Mouse (Mus musculus): ENCODE results near the gene Stk38l.
"Not testable (repeated sequence)": the region's sequence is repeated elsewhere in the genome, so short reads cannot be mapped to it uniquely, and the experiment has no call there.

Gene Stk38l

GRCm38 (mm10) chr6:146775864-146776263, 51.1 kb downstream of the Stk38l start:
- DNase-seq, result not testable (repeated sequence)

DNA sequence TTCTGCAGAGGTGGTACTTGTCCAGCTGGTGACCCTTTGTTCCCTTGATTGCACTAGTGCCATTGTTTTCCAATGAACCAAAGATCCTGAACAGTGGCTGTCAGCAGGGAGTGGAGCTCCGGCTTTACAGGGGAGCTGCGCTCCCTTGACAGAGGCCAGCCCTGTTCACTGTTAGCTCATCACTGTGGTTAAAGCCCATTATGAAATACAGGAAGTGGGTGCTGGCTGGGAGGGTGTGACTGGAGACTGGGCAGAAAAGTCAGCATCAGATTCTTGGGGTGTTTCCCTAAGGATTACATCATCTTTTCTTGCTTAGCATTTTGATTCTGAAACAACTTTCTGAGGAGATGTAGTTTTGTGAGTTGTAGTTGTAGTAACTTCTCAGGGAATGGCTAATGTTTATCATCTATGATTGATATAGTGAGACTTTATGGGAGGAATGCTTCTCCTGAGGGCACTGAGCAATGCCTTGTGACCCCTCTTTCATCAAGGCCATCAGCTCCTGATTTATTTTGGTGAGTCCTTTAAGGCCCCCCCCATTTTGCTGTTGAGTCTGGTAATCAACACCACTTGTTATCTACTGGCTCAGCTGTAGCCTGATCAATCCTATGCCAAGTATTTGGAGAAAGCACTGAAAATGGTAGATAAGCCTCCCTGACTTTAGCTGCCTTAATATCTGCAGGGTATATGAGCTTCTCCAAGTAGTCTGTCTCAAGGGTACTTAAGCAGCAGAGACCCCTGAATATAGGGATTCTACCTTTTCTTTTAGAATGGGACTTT, 52.0 kb downstream of the Stk38l start:
- DNase-seq, result peak; percentile 68

DNA sequence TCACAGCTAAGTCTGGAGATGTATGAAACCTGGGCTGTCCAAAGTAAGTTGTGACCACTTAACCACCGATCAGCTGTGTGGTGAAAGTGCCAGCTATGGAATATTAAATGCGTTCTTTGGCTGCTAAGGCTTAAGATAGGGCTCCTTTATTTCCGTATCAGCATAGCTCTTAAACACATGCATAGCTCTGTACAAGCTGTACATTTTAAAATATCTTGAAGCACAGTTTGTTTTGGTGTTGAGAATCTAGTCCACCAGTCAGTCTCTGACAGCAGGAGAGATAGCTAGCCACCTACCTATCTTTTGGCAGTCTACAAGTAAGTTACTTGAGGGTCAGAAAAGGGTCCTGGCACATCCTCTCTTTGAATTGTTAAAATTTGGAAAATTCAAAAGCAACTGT, 53.3 kb downstream of the Stk38l start:
- no peak for DNase-seq

DNA sequence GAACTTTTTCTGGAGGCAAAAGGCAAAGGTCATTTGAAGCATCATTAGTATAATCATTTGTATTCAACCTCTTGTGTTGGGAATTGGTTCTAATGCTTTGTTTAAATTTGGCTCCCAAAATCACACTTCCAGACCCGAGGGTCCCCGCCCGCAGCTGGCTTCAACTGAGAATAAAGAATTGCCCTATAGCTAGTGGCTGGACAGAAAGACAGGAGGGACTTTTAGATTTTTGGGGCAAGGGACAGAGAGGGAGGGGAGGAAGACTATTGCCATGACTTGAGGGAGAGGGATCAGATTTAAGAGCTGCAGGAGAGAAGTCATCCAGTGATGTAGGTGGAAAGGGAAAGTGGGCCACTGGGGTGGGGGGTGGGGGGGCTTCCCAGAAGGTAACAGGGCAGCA, 56.8 kb downstream of the Stk38l start:
- no peak for DNase-seq

GRCm38 (mm10) chr6:146793527-146793926, 68.7 kb downstream of the Stk38l start:
- DNase-seq, result no peak

GRCm38 (mm10) chr6:146795166-146795923, 70.5 kb downstream of the Stk38l start:
- DNase-seq, result no peak

DNA sequence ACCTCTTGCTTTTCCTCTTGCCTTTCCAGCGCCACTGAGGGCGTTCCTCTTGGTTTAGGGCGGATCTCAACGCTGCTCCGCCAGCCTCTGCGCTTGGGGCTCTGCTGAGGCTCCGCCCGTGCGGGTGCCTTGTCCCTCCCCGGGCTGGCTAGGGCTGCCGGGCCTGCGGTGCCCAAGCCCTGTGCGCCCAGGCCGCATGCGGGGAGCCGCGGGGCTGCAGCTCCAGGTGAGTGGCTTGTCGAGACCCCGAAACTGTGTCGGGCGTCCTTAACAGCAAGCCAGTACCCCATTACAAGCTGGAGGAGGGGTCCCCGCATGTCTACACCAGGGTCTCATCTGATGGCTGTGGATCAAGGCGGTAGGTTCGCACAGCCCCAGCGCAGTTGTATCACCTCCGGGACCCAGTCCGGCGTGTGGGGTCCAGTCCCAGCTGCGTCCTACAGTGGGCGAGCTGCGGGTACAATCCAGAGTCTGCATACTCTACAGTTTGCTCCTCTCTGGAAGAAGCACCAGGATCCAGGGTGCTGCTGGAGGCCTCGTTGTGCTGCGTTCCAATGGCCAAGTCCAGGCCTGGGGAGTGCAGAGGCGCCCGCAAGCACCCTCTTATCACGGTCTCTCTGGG, 71.2 kb downstream of the Stk38l start, which contains the start of gene Arntl2:
Gene Arntl2 (plus strand): TSS at position 132 of the 622 bp plus-strand sequence.
- peak; percentile 83 for DNase-seq

DNA sequence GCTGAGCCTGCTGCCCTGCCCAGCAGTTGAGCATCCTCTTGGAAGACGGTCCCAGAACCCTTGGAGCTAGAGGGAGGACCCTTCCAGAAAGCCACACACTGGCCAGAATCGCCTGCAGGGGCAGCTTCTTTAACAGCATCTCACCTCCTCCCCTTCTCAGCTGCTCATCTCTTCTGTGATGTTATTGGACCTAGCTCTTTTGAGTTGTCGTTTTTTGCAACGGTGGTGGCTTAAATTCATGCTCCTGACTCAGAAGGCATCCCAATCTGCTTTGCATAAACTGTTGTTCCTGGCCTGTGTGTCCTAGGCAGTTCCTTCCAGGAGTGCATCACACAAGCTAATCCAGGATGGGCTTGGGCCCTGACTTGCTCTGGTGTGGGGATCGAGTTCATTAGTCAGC, 72.7 kb downstream of the Stk38l start:
- no peak for DNase-seq

- DNase-seq, result no peak
Observed at GRCm38 (mm10) chr6:146809991-146810390, 85.2 kb downstream of the Stk38l start.

GRCm38 (mm10) chr6:146813007-146813406, 88.2 kb downstream of the Stk38l start:
- no peak for DNase-seq

- no peak for DNase-seq
Observed at GRCm38 (mm10) chr6:146820177-146820965, 95.6 kb downstream of the Stk38l start.

DNA sequence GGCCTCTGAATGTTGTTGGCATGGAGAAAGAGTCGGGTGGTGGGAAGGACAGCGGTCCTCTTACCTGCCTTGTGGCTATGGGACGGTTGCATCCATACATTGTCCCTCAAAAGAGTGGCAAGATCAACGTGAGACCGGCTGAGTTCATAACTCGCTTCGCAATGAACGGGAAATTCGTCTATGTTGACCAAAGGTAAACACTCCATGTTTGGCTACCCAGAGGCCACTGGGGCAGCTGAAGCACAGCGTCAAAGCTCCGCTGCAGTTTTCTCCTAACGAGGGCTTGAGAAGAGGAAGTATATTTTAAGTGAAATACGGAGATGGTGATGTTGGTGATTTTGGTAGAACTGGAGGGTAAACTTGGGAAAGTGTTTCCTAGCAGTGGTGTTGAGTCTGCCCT, 97.2 kb downstream of the Stk38l start:
- DNase-seq, result peak; percentile 14

GRCm38 (mm10) chr6:146824727-146825486, 100.1 kb downstream of the Stk38l start:
- DNase-seq, result peak; percentile 71

DNA sequence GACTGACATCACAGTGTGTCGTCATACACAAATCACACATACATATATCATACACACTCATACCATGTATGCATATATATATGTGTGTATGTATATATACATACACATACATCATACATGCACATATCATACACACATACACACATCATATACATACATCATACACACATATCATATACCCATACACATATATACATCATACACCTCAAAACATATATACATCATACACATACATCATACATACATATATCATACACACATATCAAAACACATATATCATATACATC, 100.6 kb downstream of the Stk38l start:
- no peak for DNase-seq

Data from lung, postnatal 10 days (tissue).